Mouse (Mus musculus) embryonic facial prominence, embryonic 13.5 days (tissue): ENCODE data around the gene Zbtb38. TPM values are rescaled to one million over a fixed set of nuclear protein-coding genes. Genes with fewer than 3 reads are reported as not detected.

Source experiments
- ATAC-seq: fragments of 200-750 bp; cut with Nextera tagmentation; 2 replicates; pipeline ENCODE4 v1.8.0; 2017; ENCODE audit warnings: low read depth; ENCODE audit not compliant: insufficient number of reproducible peaks, insufficient read depth, low FRiP score, low TSS enrichment
- H3K27ac ChIP-seq: fragments of 300-500 bp; sonication (generic); 2 replicates; pipeline ENCODE4 v1.5.1; 2015; ENCODE audit warnings: moderate library complexity, mild to moderate bottlenecking, inconsistent platforms
- H3K27me3 ChIP-seq: fragments of 300-500 bp; sonication (generic); 2 replicates; pipeline ENCODE4 v1.6.1; 2015; ENCODE audit warnings: mild to moderate bottlenecking, inconsistent platforms
- H3K36me3 ChIP-seq: fragments of 300-500 bp; sonication (generic); 2 replicates; pipeline ENCODE4 v1.6.1; 2015; ENCODE audit warnings: mild to moderate bottlenecking, inconsistent platforms
- H3K4me1 ChIP-seq: fragments of 300-500 bp; sonication (generic); 2 replicates; pipeline ENCODE4 v1.6.1; 2015; ENCODE audit warnings: inconsistent platforms
- H3K4me2 ChIP-seq: fragments of 300-500 bp; sonication (generic); 2 replicates; pipeline ENCODE4 v1.6.1; 2015; ENCODE audit warnings: moderate library complexity, mild to moderate bottlenecking, inconsistent platforms
- H3K4me3 ChIP-seq: fragments of 300-500 bp; sonication (generic); 2 replicates; pipeline ENCODE4 v1.5.1; 2015; ENCODE audit warnings: mild to moderate bottlenecking, inconsistent platforms
- H3K9ac ChIP-seq: fragments of 300-500 bp; sonication (generic); 2 replicates; pipeline ENCODE4 v1.6.1; 2015; ENCODE audit warnings: mild to moderate bottlenecking, inconsistent platforms
- H3K9me3 ChIP-seq: fragments of 300-500 bp; sonication (generic); 2 replicates; pipeline ENCODE4 v1.6.1; 2016; ENCODE audit warnings: inconsistent platforms
- WGBS: fragments of 180-500 bp; shearing (Covaris S2); methylation state at CpG from one replicate; pipeline ENCODE4 v1.1.7; 2015; ENCODE audit warnings: mixed read lengths; 5-methylcytosine and 5-hydroxymethylcytosine counted together
- polyA plus RNA-seq: library from polyadenylated mRNA; unstranded; fragments of >200 nt; fragmentation: Nextera tagmentation; extraction: Ambion mirVana; gene quantifications from 2 replicates; pipeline ENCODE4 v1.2.1, GENCODE M21; 2015

The Zbtb38 gene
- polyA plus RNA-seq, 1 experiment from 2014 or later = 14.6 TPM

GRCm38 (mm10) chr9:96705576-96706285, 46.9 kb downstream of the Zbtb38 start:
- Histone ChIP-seq H3K4me2 (0 out of 2 replicates have a peak overlapping the region, but pooled peaks have one; percentile 5), H3K36me3 (peaks cover 3% of the 10 kb centered on the region; the same call in 1 of the 2 replicates), H3K27ac (no peak overlapping the region), H3K4me3 (no peak overlapping the region), H3K27me3 (no peaks in the 10 kb centered on the region), H3K9ac (0 out of 2 replicates have a peak overlapping the region, but pooled peaks have one; percentile 27), H3K9me3 (no peaks in the 10 kb centered on the region), H3K4me1 (peaks cover 13% of the 10 kb centered on the region)
- WGBS = 30% methylated on average over 11 of the region's 11 CpGs
- ATAC-seq = no peak

GRCm38 (mm10) chr9:96704935-96705334, 47.7 kb downstream of the Zbtb38 start:
- ATAC-seq = no peak

GRCm38 (mm10) chr9:96701891-96702290, 50.7 kb downstream of the Zbtb38 start:
- WGBS = 82% methylated on average over 10 of the region's 10 CpGs
- H3K4me2 ChIP-seq = no peak overlapping the region
- no peaks in the 10 kb centered on the region for H3K27me3 ChIP-seq
- peaks cover 6% of the 10 kb centered on the region; the same call in 1 of the 2 replicates for H3K36me3 ChIP-seq
- H3K4me1 ChIP-seq = peaks cover 13% of the 10 kb centered on the region
- H3K27ac ChIP-seq = 0 out of 2 replicates have a peak overlapping the region, but pooled peaks have one; percentile 12
- ATAC-seq = no peak
- H3K9ac ChIP-seq = no peak overlapping the region
- no peak overlapping the region for H3K4me3 ChIP-seq
- 0 out of 2 replicates have a peak, but pooled peaks cover 3% of the 10 kb centered on the region for H3K9me3 ChIP-seq

More at GRCm38 (mm10) chr9:96704935-96705334, 47.7 kb downstream of the Zbtb38 start:
- H3K9me3 ChIP-seq = no peaks in the 10 kb centered on the region
- H3K27me3 ChIP-seq = no peaks in the 10 kb centered on the region
- WGBS = 89% methylated on average over 9 of the region's 9 CpGs
- no peak overlapping the region for H3K4me3 ChIP-seq
- peaks cover 13% of the 10 kb centered on the region for H3K4me1 ChIP-seq
- no peak overlapping the region for H3K4me2 ChIP-seq
- H3K36me3 ChIP-seq = peaks cover 3% of the 10 kb centered on the region
- no peak overlapping the region for H3K27ac ChIP-seq
- H3K9ac ChIP-seq = no peak overlapping the region

GRCm38 (mm10) chr9:96699276-96700035, 53.2 kb downstream of the Zbtb38 start:
- H3K4me1 ChIP-seq = peaks cover 12% of the 10 kb centered on the region; the same call in 1 of the 2 replicates
- H3K4me3 ChIP-seq = no peak overlapping the region
- no peaks in the 10 kb centered on the region for H3K27me3 ChIP-seq
- no peak overlapping the region for H3K9ac ChIP-seq
- no peak overlapping the region for H3K4me2 ChIP-seq
- H3K36me3 ChIP-seq = peaks cover 6% of the 10 kb centered on the region; the same call in 1 of the 2 replicates
- ATAC-seq = no peak
- whole genome bisulfite sequencing = 96% methylated on average over 6 of the region's 6 CpGs
- 0 out of 2 replicates have a peak, but pooled peaks cover 3% of the 10 kb centered on the region for H3K9me3 ChIP-seq
- H3K27ac ChIP-seq = no peak overlapping the region

- H3K4me2 ChIP-seq = no peak overlapping the region
- H3K9me3 ChIP-seq = 0 out of 2 replicates have a peak, but pooled peaks cover 3% of the 10 kb centered on the region
- ATAC-seq = no peak
- H3K27ac ChIP-seq = peak overlapping the region; percentile 55; the same call in 1 of the 2 replicates
- peaks cover 6% of the 10 kb centered on the region; the same call in 1 of the 2 replicates for H3K36me3 ChIP-seq
- H3K4me3 ChIP-seq = no peak overlapping the region
- H3K27me3 ChIP-seq = no peaks in the 10 kb centered on the region
- WGBS = 81% methylated on average over 14 of the region's 14 CpGs
- H3K4me1 ChIP-seq = peaks cover 12% of the 10 kb centered on the region; the same call in 1 of the 2 replicates
- H3K9ac ChIP-seq = no peak overlapping the region
Observed at GRCm38 (mm10) chr9:96696788-96697492, 55.7 kb downstream of the Zbtb38 start.

GRCm38 (mm10) chr9:96696141-96696561, 56.5 kb downstream of the Zbtb38 start:
- WGBS = 64% methylated on average over 12 of the region's 12 CpGs

GRCm38 (mm10) chr9:96690461-96690863, 62.2 kb downstream of the Zbtb38 start:
- no peak for ATAC-seq
- Histone ChIP-seq H3K4me1 (peaks cover 8% of the 10 kb centered on the region; the same call in 1 of the 2 replicates), H3K4me2 (no peak overlapping the region), H3K27me3 (no peaks in the 10 kb centered on the region), H3K36me3 (peaks cover 26% of the 10 kb centered on the region), H3K27ac (peak overlapping the region; percentile 4; the same call in 1 of the 2 replicates), H3K9ac (no peak overlapping the region), H3K4me3 (no peak overlapping the region), H3K9me3 (no peaks in the 10 kb centered on the region)
- WGBS = 62% methylated on average over 4 of the region's 4 CpGs

More at GRCm38 (mm10) chr9:96696141-96696561, 56.5 kb downstream of the Zbtb38 start:
- 0 out of 2 replicates have a peak overlapping the region, but pooled peaks have one; percentile 2 for H3K9ac ChIP-seq
- H3K9me3 ChIP-seq = 0 out of 2 replicates have a peak, but pooled peaks cover 3% of the 10 kb centered on the region
- H3K4me2 ChIP-seq = peak overlapping the region; percentile 16; the same call in 1 of the 2 replicates
- H3K4me3 ChIP-seq = no peak overlapping the region
- peak overlapping the region; percentile 55 for H3K27ac ChIP-seq
- H3K27me3 ChIP-seq = no peaks in the 10 kb centered on the region
- H3K4me1 ChIP-seq = peaks cover 10% of the 10 kb centered on the region; the same call in 1 of the 2 replicates
- H3K36me3 ChIP-seq = peaks cover 6% of the 10 kb centered on the region; the same call in 1 of the 2 replicates
- no peak for ATAC-seq

GRCm38 (mm10) chr9:96689076-96689475, 63.6 kb downstream of the Zbtb38 start:
- Histone ChIP-seq H3K4me3 (no peak overlapping the region), H3K9ac (no peak overlapping the region), H3K27me3 (no peaks in the 10 kb centered on the region), H3K4me2 (no peak overlapping the region), H3K27ac (no peak overlapping the region), H3K9me3 (no peaks in the 10 kb centered on the region), H3K36me3 (peaks cover 32% of the 10 kb centered on the region), H3K4me1 (peaks cover 8% of the 10 kb centered on the region; the same call in 1 of the 2 replicates)
- ATAC-seq = no peak
- WGBS = 86% methylated on average over 4 of the region's 4 CpGs

GRCm38 (mm10) chr9:96688194-96688875, 64.3 kb downstream of the Zbtb38 start:
- H3K9ac ChIP-seq = no peak overlapping the region
- 80% methylated on average over 21 of the region's 21 CpGs for whole genome bisulfite sequencing

GRCm38 (mm10) chr9:96687591-96688186, 64.9 kb downstream of the Zbtb38 start:
- no peak overlapping the region for H3K9ac ChIP-seq
- H3K4me3 ChIP-seq = no peak overlapping the region
- no peaks in the 10 kb centered on the region for H3K27me3 ChIP-seq
- H3K4me2 ChIP-seq = no peak overlapping the region
- H3K4me1 ChIP-seq = peaks cover 8% of the 10 kb centered on the region; the same call in 1 of the 2 replicates
- H3K9me3 ChIP-seq = no peaks in the 10 kb centered on the region
- H3K27ac ChIP-seq = no peak overlapping the region
- 79% methylated on average over 20 of the region's 20 CpGs for WGBS
- peaks cover 34% of the 10 kb centered on the region for H3K36me3 ChIP-seq
- no peak for ATAC-seq

More at GRCm38 (mm10) chr9:96688194-96688875, 64.3 kb downstream of the Zbtb38 start:
- Histone ChIP-seq H3K4me2 (no peak overlapping the region), H3K27ac (no peak overlapping the region), H3K9me3 (no peaks in the 10 kb centered on the region), H3K4me1 (peaks cover 8% of the 10 kb centered on the region; the same call in 1 of the 2 replicates), H3K27me3 (no peaks in the 10 kb centered on the region), H3K4me3 (no peak overlapping the region), H3K36me3 (peaks cover 34% of the 10 kb centered on the region)
- no peak for ATAC-seq
